Mouse (Mus musculus): ENCODE results near the gene Gpm6b.

Gpm6b gene

GRCm38 (mm10) chrX:166238831-166239460 lies at the start of gene Gpm6b:
Gpm6b (plus strand) TSS chrX:166238911.
- peak; percentile 18 for DNase-seq (ENCODE audit: extremely low spot score)

- no peak for DNase-seq (ENCODE audit: extremely low spot score)
Measured at GRCm38 (mm10) chrX:166196327-166196726, 42.4 kb upstream of the Gpm6b start.

- DNase-seq (ENCODE audit: extremely low spot score): no peak
Measured at GRCm38 (mm10) chrX:166198266-166198665, 40.4 kb upstream of the Gpm6b start.

GRCm38 (mm10) chrX:166199812-166200211 lies 38.9 kb upstream of the Gpm6b start:
- DNase-seq (ENCODE audit: extremely low spot score): no peak

- DNase-seq (ENCODE audit: extremely low spot score): no peak
Measured at GRCm38 (mm10) chrX:166214576-166214975, 24.1 kb upstream of the Gpm6b start.

GRCm38 (mm10) chrX:166216248-166216647 lies 22.5 kb upstream of the Gpm6b start:
- no peak for DNase-seq (ENCODE audit: extremely low spot score)

GRCm38 (mm10) chrX:166216720-166217119 lies 22.0 kb upstream of the Gpm6b start:
- DNase-seq (ENCODE audit: extremely low spot score): no peak

GRCm38 (mm10) chrX:166219331-166219730 lies 19.4 kb upstream of the Gpm6b start:
- no peak for DNase-seq (ENCODE audit: extremely low spot score)

GRCm38 (mm10) chrX:166226856-166227255 lies 11.9 kb upstream of the Gpm6b start:
- DNase-seq (ENCODE audit: extremely low spot score): no peak

- no peak for DNase-seq (ENCODE audit: extremely low spot score)
Measured at GRCm38 (mm10) chrX:166229750-166230149, 9.0 kb upstream of the Gpm6b start.

- no peak for DNase-seq (ENCODE audit: extremely low spot score)
Measured at GRCm38 (mm10) chrX:166230515-166231267, 8.0 kb upstream of the Gpm6b start.

GRCm38 (mm10) chrX:166236131-166236530 lies 2.6 kb upstream of the Gpm6b start:
- no peak for DNase-seq (ENCODE audit: extremely low spot score)

- no peak for DNase-seq (ENCODE audit: extremely low spot score)
Measured at GRCm38 (mm10) chrX:166239520-166239919, 809 bp downstream of the Gpm6b start.

GRCm38 (mm10) chrX:166240751-166241150 lies 2.0 kb downstream of the Gpm6b start:
- no peak for DNase-seq (ENCODE audit: extremely low spot score)

GRCm38 (mm10) chrX:166243261-166243885 lies 4.7 kb downstream of the Gpm6b start:
- DNase-seq (ENCODE audit: extremely low spot score): no peak

- no peak for DNase-seq (ENCODE audit: extremely low spot score)
Measured at GRCm38 (mm10) chrX:166271489-166271888, 32.8 kb downstream of the Gpm6b start.

GRCm38 (mm10) chrX:166272646-166273045 lies 33.9 kb downstream of the Gpm6b start:
- no peak for DNase-seq (ENCODE audit: extremely low spot score)

- DNase-seq (ENCODE audit: extremely low spot score): no peak
Measured at GRCm38 (mm10) chrX:166279861-166280260, 41.1 kb downstream of the Gpm6b start.

- no peak for DNase-seq (ENCODE audit: extremely low spot score)
Measured at GRCm38 (mm10) chrX:166286760-166287483, 48.2 kb downstream of the Gpm6b start.

GRCm38 (mm10) chrX:166291266-166291665 lies 52.6 kb downstream of the Gpm6b start:
- no peak for DNase-seq (ENCODE audit: extremely low spot score)

- no peak for DNase-seq (ENCODE audit: extremely low spot score)
Measured at GRCm38 (mm10) chrX:166293465-166293864, 54.8 kb downstream of the Gpm6b start.

GRCm38 (mm10) chrX:166302791-166303190 lies 64.1 kb downstream of the Gpm6b start:
- no peak for DNase-seq (ENCODE audit: extremely low spot score)

Measured in embryo, embryonic 9.5 days (tissue).